Mouse (Mus musculus): ENCODE data around the gene Cenps.
"Not testable (repeated sequence)": the region's sequence is repeated elsewhere in the genome, so short reads cannot be mapped to it uniquely, and the experiment has no call there.

The Cenps gene

GRCm38 (mm10) chr4:149155711-149156110 lies 18.3 kb upstream of the Cenps start:
- no peak for DNase-seq

GRCm38 (mm10) chr4:149154859-149155258 lies 17.4 kb upstream of the Cenps start:
- DNase-seq = no peak

GRCm38 (mm10) chr4:149150721-149151120 lies 13.3 kb upstream of the Cenps start:
- no peak for DNase-seq

GRCm38 (mm10) chr4:149150256-149150655 lies 12.8 kb upstream of the Cenps start:
- no peak for DNase-seq

GRCm38 (mm10) chr4:149149611-149150010 lies 12.2 kb upstream of the Cenps start:
- no peak for DNase-seq

- DNase-seq = no peak
Observed at GRCm38 (mm10) chr4:149149196-149149595, 11.8 kb upstream of the Cenps start.

- DNase-seq = no peak
Observed at GRCm38 (mm10) chr4:149148084-149148483, 10.7 kb upstream of the Cenps start.

GRCm38 (mm10) chr4:149147528-149147927 lies 10.1 kb upstream of the Cenps start:
- no peak for DNase-seq

GRCm38 (mm10) chr4:149145151-149145550 lies 7.7 kb upstream of the Cenps start:
- DNase-seq = no peak

GRCm38 (mm10) chr4:149144459-149144858 lies 7.0 kb upstream of the Cenps start:
- peak; percentile 80 to 85 for DNase-seq

- peak; percentile 24 to 40 for DNase-seq
Observed at GRCm38 (mm10) chr4:149143594-149143993, 6.2 kb upstream of the Cenps start.

- DNase-seq = no peak
Observed at GRCm38 (mm10) chr4:149138515-149138914, 1.1 kb upstream of the Cenps start.

GRCm38 (mm10) chr4:149136116-149136850 lies 1.1 kb downstream of the Cenps start:
- no peak for DNase-seq

GRCm38 (mm10) chr4:149133395-149133794 lies 4.0 kb downstream of the Cenps start:
- DNase-seq = no peak

- DNase-seq = peak in 1 of 2 experiments; percentile 35
Observed at GRCm38 (mm10) chr4:149131789-149132565, 5.5 kb downstream of the Cenps start.

GRCm38 (mm10) chr4:149131021-149131752 lies 6.2 kb downstream of the Cenps start:
- no peak for DNase-seq

GRCm38 (mm10) chr4:149128467-149128866 lies 9.0 kb downstream of the Cenps start:
- no peak for DNase-seq

- DNase-seq = no peak
Observed at GRCm38 (mm10) chr4:149126663-149127062, 10.8 kb downstream of the Cenps start, which contains the start of gene Cort. Gene Cort, minus strand, starts transcription at chr4:149126763.

GRCm38 (mm10) chr4:149126115-149126509 lies 11.3 kb downstream of the Cenps start:
- DNase-seq = no peak

- DNase-seq = no peak
Observed at GRCm38 (mm10) chr4:149125341-149126114, 11.9 kb downstream of the Cenps start.

- no peak for DNase-seq
Observed at GRCm38 (mm10) chr4:149123432-149123831, 14.0 kb downstream of the Cenps start.

- DNase-seq = not testable (repeated sequence)
Observed at GRCm38 (mm10) chr4:149119978-149120562, 17.4 kb downstream of the Cenps start.

Measured in kidney, postnatal 36 days (tissue).